Mouse (Mus musculus): ENCODE data around the gene Pold1.
A peak's percentile ranks its signal among the peaks of the same experiment; 100 is the strongest.

Pold1 gene

GRCm38 (mm10) chr7:44521710-44522109 lies 26.9 kb downstream of the Pold1 start:
- DNase-seq, result no peak

GRCm38 (mm10) chr7:44520990-44521389 lies 27.7 kb downstream of the Pold1 start:
- DNase-seq, result no peak

DNA sequence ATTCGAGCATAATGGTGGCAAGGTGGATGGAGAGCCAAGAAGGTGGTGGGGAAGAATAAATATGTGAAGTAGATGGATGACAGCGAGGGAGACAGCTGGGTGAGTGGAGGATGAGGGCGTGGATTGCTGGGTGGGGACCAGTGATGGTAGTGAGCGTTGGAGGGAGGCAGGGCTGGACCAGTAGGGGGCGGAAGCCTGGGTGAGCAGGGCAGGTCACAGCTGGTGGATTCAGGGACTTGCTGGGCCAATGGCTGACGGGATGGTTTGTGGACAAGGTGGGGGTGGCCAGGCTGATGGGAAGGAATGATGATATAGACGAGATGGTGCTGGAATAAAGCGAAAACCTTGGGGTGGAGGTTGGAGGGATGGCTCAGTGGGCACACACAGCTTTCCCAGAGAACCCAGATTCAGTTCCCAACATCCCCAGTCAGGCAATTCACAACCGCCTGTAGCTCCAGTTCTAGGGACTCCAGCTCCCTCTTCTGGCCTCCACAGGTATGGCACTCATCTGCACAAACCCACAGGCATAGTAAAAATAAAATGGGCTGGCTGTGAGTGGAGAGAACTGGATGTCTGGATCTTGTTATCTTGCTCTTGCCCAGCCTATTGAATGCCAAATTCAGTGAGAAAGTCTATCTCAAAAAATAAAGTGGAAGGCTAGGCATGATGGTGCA lies 29.3 kb downstream of the Pold1 start:
- no peak for DNase-seq

DNA sequence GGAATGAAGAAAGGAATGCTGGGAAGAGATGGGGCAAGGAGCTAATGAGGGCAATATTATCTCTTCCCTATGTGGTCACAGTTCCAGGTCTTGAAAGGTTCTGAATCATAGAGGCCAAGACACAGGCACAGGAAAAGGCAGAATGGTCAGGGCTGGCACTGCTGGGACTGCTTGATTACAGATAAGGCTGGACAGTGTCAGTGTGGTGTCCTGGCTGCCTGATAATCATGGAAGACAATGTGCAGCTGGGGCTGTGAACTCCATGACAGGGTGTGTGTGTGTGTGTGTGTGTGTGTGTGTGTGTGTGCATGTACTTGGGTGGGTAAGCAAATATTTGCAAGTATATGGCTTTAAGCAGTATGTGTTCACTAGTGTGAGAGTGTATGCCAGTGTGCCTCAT lies 41.2 kb downstream of the Pold1 start:
- DNase-seq, result no peak

DNA sequence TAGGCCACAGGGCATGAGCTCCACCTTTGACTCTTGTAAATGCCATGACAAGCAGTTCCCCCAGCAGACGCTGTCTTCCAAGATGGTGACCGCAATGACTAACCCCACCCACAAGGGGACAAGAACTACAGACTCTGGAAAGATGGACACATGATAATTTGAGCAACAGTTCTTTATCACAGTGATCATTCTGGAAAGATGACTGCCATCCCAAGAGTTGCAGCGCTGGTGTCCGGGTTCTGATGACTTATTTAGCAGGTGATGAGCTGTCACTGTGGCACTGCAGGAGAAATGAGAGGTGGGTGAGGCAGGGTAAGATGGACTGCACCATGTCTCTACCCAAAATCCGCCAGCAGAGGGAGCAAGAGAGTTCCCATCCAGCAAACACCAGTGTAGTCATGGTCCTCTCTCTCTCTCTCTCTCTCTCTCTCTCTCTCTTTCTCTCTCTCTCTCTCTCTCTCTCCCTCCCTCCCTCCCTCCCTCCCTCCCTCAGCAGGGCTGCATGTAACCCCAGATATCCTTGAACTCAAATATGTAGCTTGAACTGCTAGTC lies 47.0 kb downstream of the Pold1 start:
- DNase-seq, result no peak

- peak; percentile 75 for DNase-seq
Observed at GRCm38 (mm10) chr7:44500046-44500445, 48.6 kb downstream of the Pold1 start.

DNA sequence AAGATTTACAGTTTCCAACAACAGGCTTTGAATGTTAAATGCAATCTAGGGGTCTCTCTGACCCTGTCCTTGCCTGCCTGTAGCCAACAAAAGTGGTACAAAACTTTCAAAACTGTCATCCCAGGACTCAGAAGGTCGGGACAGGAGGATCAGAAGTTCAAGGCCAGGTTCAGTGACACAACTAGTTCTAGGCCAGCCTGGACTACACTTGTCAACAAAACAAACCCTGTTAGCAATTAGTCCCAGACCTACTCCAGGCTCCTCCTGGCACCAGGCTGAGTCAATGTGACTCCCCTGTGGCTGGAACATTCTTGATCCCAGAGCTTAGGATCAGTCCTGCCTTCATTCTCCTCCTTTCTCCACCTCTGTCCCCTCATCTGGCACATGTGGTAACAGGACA lies 49.7 kb downstream of the Pold1 start:
- no peak for DNase-seq

GRCm38 (mm10) chr7:44497361-44498055 lies 51.1 kb downstream of the Pold1 start:
- DNase-seq, result peak; percentile 90

DNA sequence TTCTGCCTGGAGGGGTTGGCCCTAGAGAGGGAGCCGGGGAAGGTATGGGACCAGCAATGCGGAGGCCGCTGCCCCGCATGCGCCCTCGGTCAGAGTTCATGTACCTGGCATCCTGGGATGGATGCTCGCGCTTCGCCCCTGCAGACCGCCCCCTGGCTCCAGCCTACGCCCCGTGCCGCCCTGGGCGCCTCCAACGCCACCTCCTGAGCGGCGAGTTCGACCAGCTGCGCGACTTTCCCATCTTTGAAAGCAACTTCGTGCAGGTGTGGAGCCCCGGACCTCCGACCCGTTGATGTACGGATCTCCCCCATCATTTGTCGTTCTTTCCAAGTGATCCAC lies 51.9 kb downstream of the Pold1 start:
- no peak for DNase-seq

DNA sequence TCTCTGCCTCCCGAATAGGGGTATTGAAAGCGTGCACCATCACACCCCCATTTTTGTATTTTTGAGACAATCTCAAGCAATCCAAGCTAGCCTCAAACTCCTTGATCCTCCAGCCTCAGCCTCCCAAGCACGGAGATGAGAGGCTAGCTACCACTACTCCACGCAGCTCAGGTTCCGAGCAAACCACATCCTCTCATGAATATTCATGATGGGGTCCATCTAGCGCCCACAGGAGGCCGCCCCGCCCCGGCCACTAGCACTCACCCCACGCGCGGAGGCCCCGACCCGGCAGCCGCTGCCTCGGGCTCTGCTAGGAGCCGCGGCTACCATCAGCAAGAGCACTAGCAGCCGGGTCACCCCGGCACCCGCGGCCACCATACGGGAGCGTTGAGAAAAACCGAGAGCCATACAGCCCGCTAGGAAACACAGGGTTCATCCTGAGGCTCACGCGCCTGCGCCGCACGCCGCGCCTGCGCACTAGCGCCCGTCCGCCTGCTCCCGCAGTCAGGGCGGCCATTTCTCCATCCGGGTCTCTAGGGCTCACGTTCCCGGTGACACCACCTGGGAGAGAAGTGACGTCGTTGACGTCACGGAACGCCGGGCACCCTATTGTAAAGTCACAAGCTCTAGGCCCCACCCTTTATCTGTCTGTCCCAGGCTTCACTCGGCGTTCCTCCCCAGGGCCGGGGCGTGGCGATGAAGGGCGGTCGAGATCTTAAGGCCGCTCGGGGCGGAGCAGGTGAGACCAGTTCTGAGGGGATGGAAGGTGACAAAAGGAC lies 52.5 kb downstream of the Pold1 start, which contains the start of the genes Emc10 and Fam71e1:
Emc10 (minus strand) TSS at position 538 of the 779 bp plus-strand sequence.
Fam71e1 (plus strand) TSS at position 590 of the 779 bp plus-strand sequence.
- DNase-seq, result peak; percentile 100

DNA sequence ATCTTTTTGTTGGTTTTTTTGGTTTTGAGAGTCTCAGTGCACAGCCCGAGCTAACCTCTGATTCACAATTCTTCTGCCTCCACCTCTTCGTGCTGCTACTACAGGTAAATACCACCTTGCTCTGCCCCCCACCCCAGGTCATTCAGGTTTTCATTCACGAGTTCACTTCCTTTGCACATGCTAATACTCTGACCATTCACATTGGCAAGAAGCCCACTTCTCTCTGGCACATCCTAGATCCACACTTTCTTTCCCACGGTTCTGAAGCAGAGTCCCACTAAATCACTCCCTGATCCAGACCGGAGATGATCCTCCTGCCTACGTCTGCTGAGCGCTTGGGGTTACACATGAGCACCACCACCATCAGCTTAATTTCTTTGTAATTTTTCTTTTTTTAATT lies 53.6 kb downstream of the Pold1 start:
- peak; percentile 87 for DNase-seq

- DNase-seq, result peak; percentile 88
Observed at GRCm38 (mm10) chr7:44494681-44495080, 54.0 kb downstream of the Pold1 start.

DNA sequence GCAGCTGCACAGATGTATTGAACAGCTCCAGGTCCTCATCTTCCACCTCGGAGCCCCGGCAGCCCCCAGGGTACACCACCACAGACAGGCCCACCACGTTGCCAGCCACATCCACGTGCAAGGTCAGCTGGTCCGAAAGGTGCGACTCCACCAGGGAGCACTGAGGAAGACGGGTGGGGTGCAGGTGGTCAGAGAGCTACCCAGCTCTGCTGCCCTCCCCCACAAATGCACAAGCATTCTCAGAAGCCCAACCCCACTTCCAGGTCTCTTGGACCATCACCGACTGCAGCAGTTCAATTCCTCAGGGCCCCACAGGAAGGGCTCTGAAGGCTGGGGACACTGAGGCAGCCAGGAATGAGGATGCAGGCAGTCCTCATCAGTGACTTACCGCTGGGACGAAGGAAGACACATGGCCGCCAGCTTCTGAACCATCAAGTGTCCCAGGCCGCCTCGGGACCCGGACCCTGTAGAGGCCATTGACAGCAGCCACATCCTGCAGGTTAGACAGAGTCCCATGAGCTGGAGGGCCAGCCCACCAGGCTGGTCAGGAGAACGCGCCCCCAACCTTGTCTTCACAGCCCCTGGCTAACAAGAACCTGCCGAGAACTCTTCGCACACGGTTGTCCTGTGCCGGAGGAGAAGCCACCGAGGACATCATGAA lies 56.4 kb downstream of the Pold1 start:
- DNase-seq, result peak; percentile 86

DNA sequence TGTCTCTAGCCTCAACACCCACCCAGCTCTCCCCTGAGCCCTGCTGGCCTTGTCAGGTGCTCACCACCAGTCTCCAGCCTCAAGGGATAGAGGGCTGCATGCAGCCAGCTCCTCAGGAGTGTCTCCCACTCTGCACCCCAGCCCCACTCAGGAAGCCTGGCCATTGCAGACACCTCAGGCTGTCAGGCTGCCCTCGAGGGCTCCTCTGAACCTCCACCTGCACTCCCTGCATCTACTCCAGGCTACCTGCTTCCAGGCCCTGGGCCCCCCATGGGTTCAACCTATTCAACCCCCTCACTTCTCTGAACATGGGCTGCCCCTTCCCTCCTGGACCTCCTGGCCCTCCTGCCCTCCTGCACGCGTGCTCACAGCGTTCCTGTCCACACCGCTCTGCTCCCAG lies 57.3 kb downstream of the Pold1 start:
- DNase-seq, result peak; percentile 82

DNA sequence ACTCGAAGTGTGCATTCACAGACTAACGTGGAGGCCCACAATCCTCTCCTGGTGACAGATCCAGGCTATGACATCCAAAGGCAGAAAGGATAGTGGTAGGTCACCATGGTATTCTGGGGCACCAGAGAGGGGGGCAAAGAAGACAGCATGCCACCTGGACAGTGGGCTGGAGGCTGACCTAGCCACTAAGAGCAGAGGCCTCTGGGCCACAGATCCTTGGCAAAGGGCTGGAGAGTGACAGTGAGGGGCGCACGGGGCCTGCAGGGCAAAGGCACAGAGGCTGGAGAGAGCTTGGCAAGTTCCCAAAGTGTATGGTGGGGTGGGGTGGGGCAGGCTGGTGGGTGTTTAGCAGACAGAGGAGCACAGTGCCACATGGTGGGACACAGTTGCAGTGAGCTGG lies 58.4 kb downstream of the Pold1 start:
- DNase-seq, result peak; percentile 84

GRCm38 (mm10) chr7:44488545-44488944 lies 60.1 kb downstream of the Pold1 start:
- DNase-seq, result peak; percentile 86

DNA sequence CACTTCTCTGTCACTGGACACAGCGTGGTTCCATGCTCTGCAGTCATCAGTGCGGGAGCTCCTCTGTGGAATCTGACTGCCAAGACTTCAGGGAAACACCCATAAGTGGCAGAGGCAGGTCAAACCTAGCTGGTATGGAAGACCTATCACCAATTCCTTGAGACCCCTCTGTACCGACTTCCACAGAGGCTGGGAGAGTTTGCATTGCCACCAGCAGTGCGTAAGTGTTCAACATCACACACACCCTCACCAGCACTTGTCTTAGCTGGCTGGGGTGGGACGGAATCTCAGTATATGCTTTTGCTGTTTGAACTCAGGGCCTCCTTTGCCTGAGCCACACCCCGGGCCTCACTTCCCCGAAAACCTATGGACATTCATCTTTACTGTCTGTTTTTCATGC lies 60.7 kb downstream of the Pold1 start:
- DNase-seq, result peak; percentile 68

GRCm38 (mm10) chr7:44486927-44487575 lies 61.6 kb downstream of the Pold1 start:
- peak; percentile 63 for DNase-seq

- peak; percentile 69 for DNase-seq
Observed at GRCm38 (mm10) chr7:44485572-44486195, 63.0 kb downstream of the Pold1 start.

- peak; percentile 92 for DNase-seq
Observed at GRCm38 (mm10) chr7:44484841-44485571, 63.6 kb downstream of the Pold1 start.

GRCm38 (mm10) chr7:44484109-44484508 lies 64.5 kb downstream of the Pold1 start:
- DNase-seq, result peak; percentile 31
